In genomic region chr10:62181701-62182100, GRCm38 (mm10) we compare ENCODE assay signal across 22 mouse cellular contexts. TPM values are rescaled to one million over a fixed set of nuclear protein-coding genes. Genes with fewer than 3 reads are reported as not detected.
DNase-seq lines count a peak whose midpoint lies in the region; ATAC-seq and TF ChIP-seq lines count a peak whose summit lies in the region.
"Had no signal": no experiment of that assay in that cellular context is flagged by ENCODE, and none has a peak within 500 bp of the region (broad histone marks: within the 10 kb centered on the region; RNA-seq: fewer than 3 reads in every experiment).

No protein-coding gene starts in this region.

- no peaks in the 10 kb centered on the region for H3K36me3 ChIP-seq in intestine, postnatal 0 days (ENCODE audit: control insufficient read depth, insufficient read depth)
- H3K36me3 ChIP-seq in intestine, embryonic 16.5 days (ENCODE audit: control insufficient read depth, insufficient read depth, low read length), result no peaks in the 10 kb centered on the region
- no peaks in the 10 kb centered on the region for H3K36me3 ChIP-seq in C2C12 (ENCODE audit: control insufficient read depth, insufficient read depth)
- no peaks in the 10 kb centered on the region for H3K36me3 ChIP-seq in forebrain, embryonic 11.5 days (ENCODE audit: control insufficient read depth, insufficient read depth, low read length)
- H3K36me3 ChIP-seq: hindbrain, embryonic 15.5 days; liver, embryonic 12.5 days; neural tube, embryonic 15.5 days had no signal

- H3ac ChIP-seq in C2C12 (ENCODE audit: control insufficient read depth, insufficient read length, low read depth), result no peak overlapping the region

- no peaks in the 10 kb centered on the region for H3K79me2 ChIP-seq in C2C12 (ENCODE audit: control insufficient read depth, insufficient read depth)

- H3K4me1 ChIP-seq in intestine, postnatal 0 days (replicated peaks; ENCODE audit: control insufficient read depth, insufficient read depth, low read length), result no peaks in the 10 kb centered on the region
- no peaks in the 10 kb centered on the region for H3K4me1 ChIP-seq in intestine, embryonic 16.5 days (ENCODE audit: control insufficient read depth, insufficient read depth, low read length)
- H3K4me1 ChIP-seq in forebrain, embryonic 11.5 days (replicated peaks; ENCODE audit: control insufficient read depth, insufficient read depth, low read length), result no peaks in the 10 kb centered on the region
- H3K4me1 ChIP-seq: hindbrain, embryonic 15.5 days; liver, embryonic 12.5 days; neural tube, embryonic 15.5 days had no signal

- H3K27me3 ChIP-seq in intestine, postnatal 0 days (replicated peaks; ENCODE audit: control insufficient read depth, insufficient read depth, low read length), result no peaks in the 10 kb centered on the region
- H3K27me3 ChIP-seq in intestine, embryonic 16.5 days (replicated peaks; ENCODE audit: control insufficient read depth, insufficient read depth, low read length), result no peaks in the 10 kb centered on the region
- H3K27me3 ChIP-seq in C2C12 (ENCODE audit: control insufficient read depth, insufficient read depth, insufficient read length), result no peaks in the 10 kb centered on the region
- H3K27me3 ChIP-seq in forebrain, embryonic 11.5 days (ENCODE audit: control insufficient read depth, insufficient read depth, low read length), result no peaks in the 10 kb centered on the region

- no peak overlapping the region for H3K4me2 ChIP-seq in intestine, postnatal 0 days (replicated peaks; ENCODE audit: low read depth)
- H3K4me2 ChIP-seq in intestine, embryonic 16.5 days (ENCODE audit: low read depth, low read length), result no peak overlapping the region
- H3K4me2 ChIP-seq in forebrain, embryonic 11.5 days (ENCODE audit: low read depth, low read length, severe bottlenecking), result no peak overlapping the region
- H3K4me2 ChIP-seq: hindbrain, embryonic 15.5 days; liver, embryonic 12.5 days; neural tube, embryonic 15.5 days had no signal

- peak; percentile 42 for DNase-seq in ZHBTc4 (ENCODE audit: low read depth, low spot score)
- DNase-seq in cerebellum, postnatal 14 days, result peak; percentile 79
- no peak for DNase-seq in forebrain, embryonic 11.5 days (ENCODE audit: low spot score)
- no peak for DNase-seq in left cerebral cortex, adult 18-20 months (ENCODE audit: low spot score in 2 of 2)
- DNase-seq: right cerebral cortex, adult 18-20 months had no signal

- TF ChIP-seq CTCF in intestine, postnatal 0 days (IDR thresholded peaks at IDR 0.05; ENCODE audit: low read depth), result 0 out of 2 replicates have a peak, but pooled peaks have one; percentile 6
- TF ChIP-seq CTCF in C2C12 (IDR thresholded peaks at IDR 0.05; ENCODE audit: control insufficient read depth, insufficient read depth, insufficient read length), result no peak

- no peak overlapping the region for H3K27ac ChIP-seq in intestine, postnatal 0 days (ENCODE audit: low read depth, low read length)
- H3K27ac ChIP-seq in intestine, embryonic 16.5 days (ENCODE audit: low read length), result no peak overlapping the region
- no peak overlapping the region for H3K27ac ChIP-seq in forebrain, embryonic 11.5 days (ENCODE audit: low read depth, low read length)
- H3K27ac ChIP-seq: hindbrain, embryonic 15.5 days; liver, embryonic 12.5 days; neural tube, embryonic 15.5 days had no signal

- H3K4me3 ChIP-seq in intestine, postnatal 0 days (ENCODE audit: low read depth, low read length), result no peak overlapping the region
- H3K4me3 ChIP-seq in intestine, embryonic 16.5 days (ENCODE audit: low read length), result no peak overlapping the region
- no peak overlapping the region for H3K4me3 ChIP-seq in C2C12 (ENCODE audit: insufficient read depth, poor library complexity, severe bottlenecking)
- H3K4me3 ChIP-seq in forebrain, embryonic 11.5 days (ENCODE audit: low read depth, low read length), result no peak overlapping the region
- H3K4me3 ChIP-seq: erythroblast, embryonic 14.5 days; hindbrain, embryonic 15.5 days; liver, embryonic 12.5 days; neural tube, embryonic 15.5 days had no signal

- ATAC-seq in intestine, postnatal 0 days, result no peak
- no peak for ATAC-seq in intestine, embryonic 16.5 days
- ATAC-seq in forebrain, embryonic 11.5 days (replicated peaks; ENCODE audit: low FRiP score), result no peak
- ATAC-seq in megakaryocyte, adult 5-6 weeks (ENCODE audit: poor library complexity, severe bottlenecking), result no peak
- ATAC-seq: liver, embryonic 12.5 days; Patski had no signal

- 49% methylated on average over 3 of the region's 3 CpGs for WGBS in intestine, postnatal 0 days
- whole genome bisulfite sequencing in intestine, embryonic 16.5 days, result 57% methylated on average over 3 of the region's 3 CpGs
- 38% methylated on average over 3 of the region's 3 CpGs for WGBS in forebrain, embryonic 11.5 days

- no peaks in the 10 kb centered on the region for H3K9me3 ChIP-seq in intestine, postnatal 0 days (ENCODE audit: control insufficient read depth)
- no peaks in the 10 kb centered on the region for H3K9me3 ChIP-seq in intestine, embryonic 16.5 days (ENCODE audit: control insufficient read depth, low read length)
- no peaks in the 10 kb centered on the region for H3K9me3 ChIP-seq in forebrain, embryonic 11.5 days (ENCODE audit: control insufficient read depth, low read length)
- H3K9me3 ChIP-seq: hindbrain, embryonic 15.5 days; liver, embryonic 12.5 days; neural tube, embryonic 15.5 days had no signal

- H3K9ac ChIP-seq in intestine, postnatal 0 days (ENCODE audit: low read depth, low read length), result no peak overlapping the region
- H3K9ac ChIP-seq in intestine, embryonic 16.5 days (ENCODE audit: low read depth, low read length), result no peak overlapping the region
- H3K9ac ChIP-seq in forebrain, embryonic 11.5 days (ENCODE audit: low read length), result no peak overlapping the region
- H3K9ac ChIP-seq: hindbrain, embryonic 15.5 days; liver, embryonic 12.5 days; neural tube, embryonic 15.5 days had no signal

- no peaks in the 10 kb centered on the region for H3K79me3 ChIP-seq in C2C12 (ENCODE audit: low read depth)

TF ChIP-seq in C2C12, 6 proteins besides CTCF, POLR2A, EP300 and RAD21:
- peak; percentile 81 for TF ChIP-seq USF1 (IDR thresholded peaks at IDR 0.05; ENCODE audit: low read depth)
- no peak for TF ChIP-seq MAX (IDR thresholded peaks at IDR 0.05)

RNA-seq across cellular contexts. Expression of gene Fam241b, which starts 38.0 kb away (rescaled TPM):
- polyA plus RNA-seq in intestine, postnatal 0 days (2015; fragmentation: Nextera tagmentation; extraction: Ambion mirVana), result 46.2 and 47.3 TPM in 2 replicates
- polyA plus RNA-seq in intestine, embryonic 16.5 days (2015; fragmentation: Nextera tagmentation; extraction: Ambion mirVana), result 42.4 and 43.1 TPM in 2 replicates
- polyA plus RNA-seq in C2C12 (2012; fragmentation: generic; extraction: Trizol), result 1.9 TPM
- polyA plus RNA-seq in forebrain, embryonic 11.5 days (2014; fragmentation: Nextera tagmentation; extraction: Ambion mirVana), result 8.0 and 9.3 TPM in 2 replicates
- not detected in 2 replicates for total RNA-seq in megakaryocyte, adult 5-6 weeks (2015)
- total RNA-seq in megakaryocyte, adult 5-6 weeks (2017), result not detected in 2 replicates
- 10 to 100 TPM; 62.3 to 63.9 TPM for total RNA-seq in left cerebral cortex, adult 18-20 months (2021)

RNA-seq across cellular contexts. Expression of gene Neurog3, which starts 48.8 kb away (rescaled TPM):
- 1.4 and 1.5 TPM in 2 replicates for polyA plus RNA-seq in intestine, postnatal 0 days (2015; fragmentation: Nextera tagmentation; extraction: Ambion mirVana)
- polyA plus RNA-seq in intestine, embryonic 16.5 days (2015; fragmentation: Nextera tagmentation; extraction: Ambion mirVana), result 6.1 and 6.3 TPM in 2 replicates
- polyA plus RNA-seq in C2C12 (2012; fragmentation: generic; extraction: Trizol), result not detected
- polyA plus RNA-seq in forebrain, embryonic 11.5 days (2014; fragmentation: Nextera tagmentation; extraction: Ambion mirVana), result 0.23 and 0.48 TPM in 2 replicates
- not detected in 2 replicates for total RNA-seq in megakaryocyte, adult 5-6 weeks (2015)
- total RNA-seq in megakaryocyte, adult 5-6 weeks (2017), result not detected in 2 replicates
- under 1 TPM in 1 of 2 experiments, not detected in 1; 0.26 TPM for total RNA-seq in left cerebral cortex, adult 18-20 months (2021)
- total RNA-seq: adrenal gland, adult 18-20 months; layer of hippocampus, postnatal 10 days; left cerebral cortex, postnatal 25 days; monocyte, adult 5-6 weeks had no signal
- polyA plus RNA-seq: erythroblast, embryonic 14.5 days; gonadal fat pad, adult 2 months; heart, embryonic 16.5 days; hindbrain, embryonic 15.5 days; kidney, embryonic 16.5 days; liver, embryonic 12.5 days; Patski; urinary bladder, adult 2 months had no signal

RNA-seq across cellular contexts. Expression of gene Tspan15, which starts 49.4 kb away (rescaled TPM):
- 96.8 and 100 TPM in 2 replicates for polyA plus RNA-seq in intestine, postnatal 0 days (2015; fragmentation: Nextera tagmentation; extraction: Ambion mirVana)
- polyA plus RNA-seq in intestine, embryonic 16.5 days (2015; fragmentation: Nextera tagmentation; extraction: Ambion mirVana), result 86.3 and 92.1 TPM in 2 replicates
- 5.6 TPM for polyA plus RNA-seq in C2C12 (2012; fragmentation: generic; extraction: Trizol)
- polyA plus RNA-seq in forebrain, embryonic 11.5 days (2014; fragmentation: Nextera tagmentation; extraction: Ambion mirVana), result 13.9 and 15.5 TPM in 2 replicates
- total RNA-seq in megakaryocyte, adult 5-6 weeks (2015), result 0.20 and 0.80 TPM in 2 replicates
- total RNA-seq in megakaryocyte, adult 5-6 weeks (2017), result 0.18 and 0.24 TPM in 2 replicates
- 1 to 10 TPM; 8.3 to 9.0 TPM for total RNA-seq in left cerebral cortex, adult 18-20 months (2021)

Comparison
In these comparisons a context has a peak if more than half of its experiments do, and no peak if none do; other contexts are left out.
1. DNase-seq: peak in ZHBTc4 (single experiment) and cerebellum, postnatal 14 days (2 of 2); none in forebrain, embryonic 11.5 days (single experiment) and left cerebral cortex, adult 18-20 months (0 of 2).